Mouse (Mus musculus): ENCODE results near the gene Rock2. TPM values are rescaled to one million over a fixed set of nuclear protein-coding genes. Genes with fewer than 3 reads are reported as not detected.
A peak's percentile ranks its signal among the peaks of the same experiment; 100 is the strongest.

Gene Rock2
- total RNA-seq (2021): 100 to 1,000 TPM; 148 to 161 TPM
- long read RNA-seq, experiment 1, partial matches to known transcripts: 22 of 27 reads
- long read RNA-seq, experiment 1, other reads (novel, unspliced or antisense): 5 of 27 reads
- long read RNA-seq, experiment 2, partial matches to known transcripts: 18 of 21 reads
- long read RNA-seq, experiment 2, other reads (novel, unspliced or antisense): 3 of 21 reads

- peak; percentile 78 to 83 for DNase-seq (ENCODE audit: low spot score in 2 of 2)
These were observed at the start of gene Rock2 for GRCm38 (mm10) chr12:16894396-16895220. Rock2 (plus strand) TSS chr12:16894895.

GRCm38 (mm10) chr12:16847204-16847792, 47.4 kb upstream of the Rock2 start:
- no peak for DNase-seq (ENCODE audit: low spot score in 2 of 2)

GRCm38 (mm10) chr12:16848501-16848900, 46.2 kb upstream of the Rock2 start:
- DNase-seq (ENCODE audit: low spot score in 2 of 2): no peak

- no peak for DNase-seq (ENCODE audit: low spot score in 2 of 2)
These were observed 44.9 kb upstream of the Rock2 start for GRCm38 (mm10) chr12:16849821-16850220.

GRCm38 (mm10) chr12:16850431-16851375, 44.0 kb upstream of the Rock2 start:
- peak; percentile 67 to 81 for DNase-seq (ENCODE audit: low spot score in 2 of 2)

GRCm38 (mm10) chr12:16853431-16854165, 41.1 kb upstream of the Rock2 start:
- peak; percentile 39 to 62 for DNase-seq (ENCODE audit: low spot score in 2 of 2)

- peak; percentile 64 to 78 for DNase-seq (ENCODE audit: low spot score in 2 of 2)
These were observed 38.9 kb upstream of the Rock2 start for GRCm38 (mm10) chr12:16855632-16856305.

GRCm38 (mm10) chr12:16856306-16856679, 38.4 kb upstream of the Rock2 start:
- no peak for DNase-seq (ENCODE audit: low spot score in 2 of 2)

- DNase-seq (ENCODE audit: low spot score in 2 of 2): no peak
These were observed 36.6 kb upstream of the Rock2 start for GRCm38 (mm10) chr12:16858081-16858480.

GRCm38 (mm10) chr12:16859781-16860180, 34.9 kb upstream of the Rock2 start:
- no peak for DNase-seq (ENCODE audit: low spot score in 2 of 2)

GRCm38 (mm10) chr12:16860533-16860932, 34.2 kb upstream of the Rock2 start:
- DNase-seq (ENCODE audit: low spot score in 2 of 2): no peak

GRCm38 (mm10) chr12:16860961-16861360, 33.7 kb upstream of the Rock2 start:
- no peak for DNase-seq (ENCODE audit: low spot score in 2 of 2)

GRCm38 (mm10) chr12:16864477-16864876, 30.2 kb upstream of the Rock2 start:
- DNase-seq (ENCODE audit: low spot score in 2 of 2): no peak

GRCm38 (mm10) chr12:16865871-16866270, 28.8 kb upstream of the Rock2 start:
- no peak for DNase-seq (ENCODE audit: low spot score in 2 of 2)

GRCm38 (mm10) chr12:16866460-16866859, 28.2 kb upstream of the Rock2 start:
- DNase-seq (ENCODE audit: low spot score in 2 of 2): no peak

- DNase-seq (ENCODE audit: low spot score in 2 of 2): no peak
These were observed 27.4 kb upstream of the Rock2 start for GRCm38 (mm10) chr12:16867306-16867705.

GRCm38 (mm10) chr12:16868618-16869017, 26.1 kb upstream of the Rock2 start:
- no peak for DNase-seq (ENCODE audit: low spot score in 2 of 2)

GRCm38 (mm10) chr12:16869091-16869778, 25.5 kb upstream of the Rock2 start:
- DNase-seq (ENCODE audit: low spot score in 2 of 2): no peak

GRCm38 (mm10) chr12:16869870-16870404, 24.8 kb upstream of the Rock2 start:
- no peak for DNase-seq (ENCODE audit: low spot score in 2 of 2)
